Mouse (Mus musculus) stomach, embryonic 16.5 days (tissue): ENCODE measurements around the gene Gm4131. TPM values are rescaled to one million over a fixed set of nuclear protein-coding genes. Genes with fewer than 3 reads are reported as not detected.

Experiments
- ATAC-seq: fragments of 200-750 bp; cut with Nextera tagmentation; 2 replicates; pipeline ENCODE4 v1.8.0; 2017; ENCODE audit warnings: moderate number of reproducible peaks, moderate TSS enrichment; ENCODE audit not compliant: insufficient read depth, low FRiP score
- H3K27ac ChIP-seq: fragments of 300-500 bp; sonication (generic); 2 replicates; pipeline ENCODE4 v1.5.1; 2014; ENCODE audit warnings: low read length
- H3K27me3 ChIP-seq: fragments of 300-500 bp; sonication (generic); 2 replicates; pipeline ENCODE4 v1.6.1; 2014; ENCODE audit warnings: low read length, control low read depth, mixed read lengths; ENCODE audit not compliant: control insufficient read depth, insufficient read depth
- H3K36me3 ChIP-seq: fragments of 300-500 bp; sonication (generic); 2 replicates; pipeline ENCODE4 v1.6.1; 2014; ENCODE audit warnings: low read length; ENCODE audit not compliant: control insufficient read depth, insufficient read depth
- H3K4me1 ChIP-seq: fragments of 300-500 bp; sonication (generic); 2 replicates; pipeline ENCODE4 v1.6.1; 2014; ENCODE audit warnings: low read length, control low read depth, mixed read lengths; ENCODE audit not compliant: control insufficient read depth, insufficient read depth
- H3K4me2 ChIP-seq: fragments of 300-500 bp; sonication (generic); 2 replicates; pipeline ENCODE4 v1.6.1; 2014; ENCODE audit warnings: low read depth, low read length, mixed read lengths
- H3K4me3 ChIP-seq: fragments of 300-500 bp; sonication (generic); replicated peaks from 2 replicates; pipeline ENCODE4 v1.5.1; 2014; ENCODE audit warnings: mild to moderate bottlenecking, low read length
- H3K9ac ChIP-seq: fragments of 300-500 bp; sonication (generic); 2 replicates; pipeline ENCODE4 v1.6.1; 2014; ENCODE audit warnings: low read length
- H3K9me3 ChIP-seq: fragments of 300-500 bp; sonication (generic); replicated peaks from 2 replicates; pipeline ENCODE4 v1.6.1; 2016; ENCODE audit warnings: low read length, control low read depth; ENCODE audit not compliant: control insufficient read depth
- WGBS: fragments of 180-500 bp; shearing (Covaris S2); extraction: QIAGEN DNeasy Blood & Tissue Kit; methylation state at CpG from one replicate; pipeline ENCODE4 v1.1.7; 2014; 5-methylcytosine and 5-hydroxymethylcytosine counted together
- polyA plus RNA-seq: library from polyadenylated mRNA; unstranded; fragments of >200 nt; fragmentation: Nextera tagmentation; extraction: Ambion mirVana; gene quantifications from 2 replicates; pipeline ENCODE4 v1.2.1, GENCODE M21; 2015

The Gm4131 gene
- polyA plus RNA-seq, 1 experiment from 2014 or later: not detected

DNA sequence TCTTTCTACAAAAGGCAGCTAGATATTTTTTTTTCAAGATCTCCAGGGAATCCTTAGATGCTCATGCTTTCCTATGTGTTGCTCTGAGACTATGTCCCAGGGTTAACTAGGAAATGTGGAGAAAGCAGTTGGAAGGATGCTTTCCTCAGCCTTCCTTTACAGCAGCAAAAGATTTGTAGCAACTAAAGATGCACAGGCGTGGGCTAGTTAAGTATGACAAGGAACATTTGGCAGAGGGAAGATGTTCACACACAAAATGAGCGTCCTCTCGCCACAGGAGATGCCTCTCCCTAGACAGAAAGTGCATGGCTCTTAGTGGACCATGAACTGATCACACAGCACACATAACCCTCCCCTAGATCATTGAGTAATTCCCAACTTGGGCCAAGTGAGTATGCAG, 149.2 kb downstream of the Gm4131 start:
- no peak overlapping the region for H3K4me3 ChIP-seq
- 72% methylated on average over 3 of the region's 3 CpGs for WGBS
- H3K4me2 ChIP-seq: no peak overlapping the region
- no peaks in the 10 kb centered on the region for H3K9me3 ChIP-seq
- no peaks in the 10 kb centered on the region for H3K27me3 ChIP-seq
- H3K4me1 ChIP-seq: no peaks in the 10 kb centered on the region
- H3K27ac ChIP-seq: no peak overlapping the region
- no peak overlapping the region for H3K9ac ChIP-seq
- ATAC-seq: no peak
- no peaks in the 10 kb centered on the region for H3K36me3 ChIP-seq

DNA sequence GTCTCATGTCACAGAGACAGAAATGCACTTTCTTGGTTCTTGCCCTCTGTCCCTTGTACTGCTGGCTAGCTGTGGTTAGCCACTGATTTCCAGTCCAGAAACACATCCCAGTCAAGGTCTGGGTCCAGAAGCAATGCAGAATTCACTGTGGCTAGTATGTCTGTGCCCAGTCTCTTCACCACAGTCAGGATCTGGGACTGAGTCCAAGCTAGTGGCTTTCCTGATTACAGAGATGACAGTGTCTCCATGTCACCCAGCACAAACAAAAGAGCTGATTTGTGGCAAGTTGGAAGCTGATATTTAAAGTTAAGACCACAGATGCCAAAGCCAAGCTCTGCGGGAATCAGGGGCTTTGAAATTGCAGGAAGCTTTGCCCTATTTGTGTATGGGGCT, 150.0 kb downstream of the Gm4131 start:
- ATAC-seq: no peak
- H3K36me3 ChIP-seq: no peaks in the 10 kb centered on the region
- no peak overlapping the region for H3K27ac ChIP-seq
- no peak overlapping the region for H3K9ac ChIP-seq
- H3K4me3 ChIP-seq: no peak overlapping the region
- no peaks in the 10 kb centered on the region for H3K4me1 ChIP-seq
- no peaks in the 10 kb centered on the region for H3K27me3 ChIP-seq
- H3K9me3 ChIP-seq: no peaks in the 10 kb centered on the region
- H3K4me2 ChIP-seq: no peak overlapping the region
- WGBS: 33% methylated on average over 1 of the region's 1 CpGs

DNA sequence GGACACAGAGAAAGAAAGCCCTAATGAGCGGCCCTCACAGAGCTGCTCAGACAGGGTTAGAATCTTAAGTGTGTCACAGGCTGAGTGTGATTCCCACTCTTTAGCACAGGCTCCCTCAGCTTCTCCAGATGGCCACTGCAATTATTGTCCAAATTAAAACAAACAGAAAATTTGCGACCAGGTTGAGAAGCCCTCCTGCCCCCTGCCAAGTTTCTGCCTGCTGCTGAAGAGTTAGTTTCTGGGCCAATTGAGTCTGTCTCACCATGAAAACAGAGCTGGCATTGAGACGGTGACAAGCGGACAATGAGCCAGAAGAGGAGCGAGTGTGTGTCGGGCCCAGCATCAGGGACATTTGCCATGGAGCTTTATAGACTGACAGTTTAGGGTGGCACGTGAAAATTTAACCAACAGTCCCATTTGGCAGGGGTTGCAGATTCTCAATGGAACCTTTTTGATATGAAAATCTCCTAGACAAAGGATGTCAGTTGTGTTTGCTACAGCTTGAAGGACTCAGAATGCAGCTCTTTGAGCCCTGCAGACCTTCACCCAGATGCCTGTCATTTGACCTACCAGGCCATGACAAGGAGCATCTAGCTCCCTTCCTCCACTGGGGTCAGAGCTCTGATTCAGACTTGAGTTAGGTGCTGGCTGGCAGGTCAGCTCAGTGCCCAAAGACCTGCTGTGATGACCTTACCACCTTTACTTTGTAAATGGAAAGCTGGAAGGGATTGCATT, 150.5 kb downstream of the Gm4131 start:
- Histone ChIP-seq H3K36me3 (no peaks in the 10 kb centered on the region), H3K4me3 (no peak overlapping the region), H3K9me3 (no peaks in the 10 kb centered on the region), H3K27me3 (no peaks in the 10 kb centered on the region), H3K4me1 (no peaks in the 10 kb centered on the region), H3K27ac (no peak overlapping the region), H3K4me2 (no peak overlapping the region), H3K9ac (no peak overlapping the region)
- 78% methylated on average over 7 of the region's 7 CpGs for WGBS
- ATAC-seq: no peak

Other genes with a start within 250 kb of the Gm4131 start
- gene Gucy1b2, start 110.6 kb downstream of the Gm4131 start, polyA plus RNA-seq: 0.21 TPM in 1 of 2 replicates, not detected in the other
- gene Fam124a, start 11.2 kb downstream of the Gm4131 start, polyA plus RNA-seq: 3.7 and 4.7 TPM in 2 replicates
- gene Serpine3, start 96.7 kb upstream of the Gm4131 start, polyA plus RNA-seq: not detected in 2 replicates
- 17.2 and 20.4 TPM in 2 replicates for gene Ints6, start 194.2 kb upstream of the Gm4131 start, polyA plus RNA-seq